Mouse (Mus musculus) CH12F3 (cell line): ENCODE data around the gene Eid1.

Source experiments
- in situ Hi-C: fragments of 300-500 bp; cut with MboI; formaldehyde crosslinking; loops from 2 replicates; pipeline ENCODE4 v1.14.3; 2020; ENCODE audit warnings: low sequenced_read_pairs

Gene Eid1

GRCm38 (mm10) chr2:125667184-125667583 is 5.7 kb upstream of the Eid1 start:
- in situ Hi-C loops = no loop called here

DNA sequence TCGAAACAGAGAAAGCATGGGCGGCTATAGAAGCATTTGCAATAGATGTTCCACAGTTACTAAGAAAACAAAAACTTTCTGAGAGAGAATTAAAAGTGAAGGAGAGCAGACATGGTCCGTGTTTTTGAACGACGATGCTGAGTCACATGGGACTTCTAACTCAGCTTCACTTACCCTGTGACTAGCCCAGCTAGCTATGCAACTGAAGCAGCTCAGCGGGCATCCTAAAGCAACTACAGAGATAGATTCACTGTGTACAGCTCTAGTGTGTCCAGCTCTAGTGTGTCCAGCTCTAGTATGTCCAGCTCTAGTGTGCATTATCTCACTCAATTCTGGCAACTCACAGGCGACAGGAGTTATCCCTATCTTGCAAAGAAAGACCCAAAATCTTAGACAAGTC is 5.2 kb upstream of the Eid1 start:
- in situ Hi-C loops = no loop called here

- in situ Hi-C loops = no loop called here
These were observed 2.0 kb upstream of the Eid1 start for GRCm38 (mm10) chr2:125670846-125671245.

GRCm38 (mm10) chr2:125672568-125672956 is 333 bp upstream of the Eid1 start:
- in situ Hi-C loops = no loop called here

- in situ Hi-C loops = no loop called here
These were observed 8.9 kb downstream of the Eid1 start for GRCm38 (mm10) chr2:125681811-125682210.

DNA sequence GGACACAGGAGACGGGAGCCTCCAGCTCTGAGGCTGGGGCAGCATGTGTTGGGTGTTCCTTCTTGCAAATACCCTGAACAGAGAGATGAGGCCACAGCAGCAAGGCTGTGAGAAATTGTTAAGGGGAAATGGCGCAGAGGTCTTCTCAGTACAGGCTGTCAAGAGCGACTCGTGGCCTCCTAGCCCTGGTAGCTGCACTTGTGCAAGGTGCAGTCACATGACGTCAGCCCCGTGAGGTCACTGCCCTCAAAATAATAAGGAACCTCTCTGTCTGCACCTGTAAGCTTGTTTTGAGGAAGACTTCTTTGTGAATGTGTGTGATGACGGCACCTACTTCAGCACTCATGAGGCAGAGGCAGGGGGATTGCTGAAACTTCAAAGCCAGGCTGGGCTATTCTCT is 11.0 kb downstream of the Eid1 start:
- in situ Hi-C loops = no loop called here

GRCm38 (mm10) chr2:125684559-125685440 is 11.9 kb downstream of the Eid1 start:
- in situ Hi-C loops = no loop called here

- in situ Hi-C loops = no loop called here
These were observed 12.7 kb downstream of the Eid1 start for GRCm38 (mm10) chr2:125685441-125686150.

- in situ Hi-C loops = no loop called here
These were observed 19.1 kb downstream of the Eid1 start for GRCm38 (mm10) chr2:125692010-125692409.

DNA sequence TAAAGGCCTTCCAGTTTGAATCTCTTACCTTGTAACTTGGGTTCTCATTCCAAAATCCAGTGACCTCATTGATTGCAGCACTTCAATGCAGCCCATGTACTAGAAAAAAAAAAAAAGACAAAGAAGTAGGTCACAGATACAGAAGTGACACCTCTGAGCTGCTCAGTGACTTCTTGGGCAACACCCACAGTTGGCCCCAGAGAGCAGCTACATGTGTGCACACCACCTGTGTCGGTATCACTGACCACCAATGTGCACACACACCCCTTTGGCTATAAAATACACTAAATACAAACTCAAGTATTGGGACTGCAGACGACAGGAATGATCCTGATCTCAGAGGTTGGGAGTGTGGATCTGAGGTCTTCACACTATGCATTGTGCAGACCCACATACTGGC is 21.9 kb downstream of the Eid1 start:
- in situ Hi-C loops = no loop called here

DNA sequence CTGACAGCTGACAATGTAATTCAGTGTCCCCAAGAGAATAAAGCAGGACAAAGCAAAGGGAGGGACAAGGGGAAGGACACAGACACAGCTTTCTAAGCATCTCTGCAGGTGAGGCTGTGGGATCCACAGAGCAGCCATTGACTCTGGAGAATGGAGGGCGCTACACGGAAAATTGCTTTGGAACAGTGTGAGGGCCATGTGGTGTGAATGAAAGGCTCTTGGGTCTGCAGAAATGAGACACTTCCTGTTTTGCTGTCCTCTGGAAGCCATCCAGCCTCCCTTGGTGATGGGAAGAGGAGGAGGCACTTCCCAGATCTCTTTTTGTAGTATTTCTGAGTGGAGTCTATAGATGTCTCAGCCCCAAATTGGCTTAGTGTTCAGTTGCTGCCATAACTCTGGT is 23.3 kb downstream of the Eid1 start:
- in situ Hi-C loops = no loop called here

DNA sequence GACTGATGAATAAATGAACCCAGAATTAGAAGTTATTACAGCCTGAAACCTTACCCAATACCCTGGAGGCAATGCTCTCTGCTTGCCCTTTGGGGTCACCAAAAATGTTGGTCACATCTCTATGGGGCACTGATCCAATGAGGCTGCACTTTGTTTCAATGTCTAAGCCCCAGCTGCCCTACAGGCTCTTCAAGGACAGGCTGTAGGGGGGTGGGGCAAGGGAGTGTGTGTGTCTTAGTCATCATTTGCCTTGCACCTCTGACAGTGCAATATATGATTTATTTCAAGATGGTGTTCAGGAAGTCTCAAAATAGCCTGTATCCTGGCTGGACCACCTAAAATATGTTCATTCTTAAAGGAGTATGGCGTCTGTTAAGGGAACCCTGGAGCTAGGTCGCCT is 28.7 kb downstream of the Eid1 start:
- in situ Hi-C loops = no loop called here

GRCm38 (mm10) chr2:125702851-125703250 is 30.0 kb downstream of the Eid1 start:
- in situ Hi-C loops = no loop called here

GRCm38 (mm10) chr2:125704907-125705631 is 32.2 kb downstream of the Eid1 start:
- in situ Hi-C loops = no loop called here

GRCm38 (mm10) chr2:125706510-125706921 is 33.6 kb downstream of the Eid1 start:
- in situ Hi-C loops = no loop called here

GRCm38 (mm10) chr2:125716599-125716998 is 43.7 kb downstream of the Eid1 start:
- in situ Hi-C loops = no loop called here

DNA sequence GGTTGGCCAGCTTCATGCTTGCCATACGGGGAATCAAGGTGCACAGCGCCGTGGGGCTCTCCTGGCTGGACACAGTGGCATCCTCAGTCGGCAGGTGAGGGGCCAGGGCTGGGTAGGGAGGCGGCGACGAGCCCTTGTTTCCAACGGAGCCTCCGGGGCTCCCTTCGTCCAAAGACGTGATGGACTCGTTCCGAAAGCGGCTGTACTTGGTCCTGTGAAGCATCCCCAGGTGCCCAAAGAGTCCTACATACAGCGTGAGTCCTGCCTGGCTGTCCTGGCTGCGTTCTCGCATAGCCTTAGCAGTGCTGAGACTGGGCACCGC is 50.2 kb downstream of the Eid1 start:
- in situ Hi-C loops = no loop called here

GRCm38 (mm10) chr2:125723408-125724085 is 50.7 kb downstream of the Eid1 start:
- in situ Hi-C loops = no loop called here

DNA sequence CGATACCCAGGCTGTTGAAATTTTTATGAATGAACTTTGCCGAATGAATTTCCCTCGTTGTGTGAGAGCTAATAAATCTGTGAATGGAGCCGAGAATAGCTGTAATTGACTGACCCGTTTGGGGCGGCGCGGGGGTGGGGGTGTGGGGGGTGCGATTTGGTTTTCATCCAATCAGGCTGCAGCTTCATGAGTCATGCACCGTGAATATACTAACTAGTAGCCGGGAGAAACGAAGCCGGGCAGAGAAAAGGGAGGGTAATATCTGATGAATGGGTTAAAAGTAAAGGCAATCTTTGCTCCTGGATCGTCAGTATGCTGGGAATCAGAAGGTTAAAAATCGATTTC is 51.2 kb downstream of the Eid1 start, which contains the start of gene Shc4:
Shc4 (minus strand) TSS at position 63 of the 345 bp plus-strand sequence.
- in situ Hi-C loops = no loop called here
